Comparison of ENCODE assay signal across 12 mouse cellular contexts in genomic region chr19:5710581-5710980, GRCm38 (mm10). TPM values are rescaled to one million over a fixed set of nuclear protein-coding genes. Genes with fewer than 3 reads are reported as not detected.
"Had no signal": no experiment of that assay in that cellular context is flagged by ENCODE, and none has a peak within 500 bp of the region (broad histone marks: within the 10 kb centered on the region; RNA-seq: fewer than 3 reads in every experiment).

No protein-coding gene starts in this region.

- ATAC-seq: midbrain, embryonic 16.5 days had no signal

- H3K4me3 ChIP-seq: lung, embryonic 15.5 days; midbrain, embryonic 10.5 days; midbrain, embryonic 12.5 days; myocyte; neural tube, embryonic 13.5 days; neural tube, embryonic 15.5 days had no signal

- DNase-seq: right cerebral cortex, postnatal 25 days had no signal

- H3K27me3 ChIP-seq: lung, embryonic 15.5 days; neural tube, embryonic 13.5 days; neural tube, embryonic 15.5 days had no signal

- H3K9me3 ChIP-seq: lung, embryonic 15.5 days; midbrain, embryonic 10.5 days; midbrain, embryonic 12.5 days; neural tube, embryonic 13.5 days; neural tube, embryonic 15.5 days had no signal

- H3K4me2 ChIP-seq: lung, embryonic 15.5 days; midbrain, embryonic 12.5 days; neural tube, embryonic 13.5 days; neural tube, embryonic 15.5 days had no signal

- H3K9ac ChIP-seq: lung, embryonic 15.5 days; midbrain, embryonic 12.5 days; neural tube, embryonic 13.5 days; neural tube, embryonic 15.5 days had no signal

- H3K27ac ChIP-seq: lung, embryonic 15.5 days; midbrain, embryonic 10.5 days; midbrain, embryonic 12.5 days; neural tube, embryonic 13.5 days; neural tube, embryonic 15.5 days had no signal

RNA-seq across cellular contexts. Expression of gene Kcnk7, which starts 6.4 kb away (rescaled TPM):
- total RNA-seq: megakaryocyte progenitor cell, adult 5-6 weeks had no signal
- polyA plus RNA-seq: macrophage; midbrain, embryonic 10.5 days; neural tube, embryonic 11.5 days; neural tube, embryonic 13.5 days; small intestine, adult 2 months had no signal
